ENCODE assay signal across 8 mouse cellular contexts in the genomic region with DNA sequence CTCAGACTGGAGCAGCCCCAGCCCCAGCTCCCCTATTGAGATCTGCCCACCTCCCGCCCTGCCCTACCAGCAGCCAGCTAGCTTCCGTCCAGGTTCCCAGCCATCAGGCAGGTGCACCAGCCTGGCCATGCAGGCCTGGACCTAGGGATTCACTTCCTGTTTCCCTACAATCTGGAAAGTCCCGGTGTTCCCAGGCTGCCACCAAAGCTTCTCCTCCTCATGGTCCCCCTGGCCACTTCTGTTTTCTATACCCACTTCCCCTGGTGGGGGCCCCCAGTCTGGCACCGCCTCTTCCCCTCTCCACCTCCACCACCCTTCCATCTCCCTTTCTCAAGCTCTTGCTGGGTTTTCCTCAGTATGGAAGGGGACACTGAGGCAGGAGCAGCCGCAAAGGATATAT. TPM values are rescaled to one million over a fixed set of nuclear protein-coding genes. Genes with fewer than 3 reads are reported as not detected.
A peak's percentile ranks its signal among the peaks of the same experiment; 100 is the strongest.
DNase-seq lines count a peak whose midpoint lies in the region; ATAC-seq and TF ChIP-seq lines count a peak whose summit lies in the region.

Gene Sbno2, minus strand, starts transcription at position 112 of the 400 bp plus-strand sequence.

- no peaks in the 10 kb centered on the region for H3K36me3 ChIP-seq in limb, embryonic 13.5 days

- peak within 1 kb of the TSS; percentile 23 for H3K4me2 ChIP-seq in limb, embryonic 13.5 days (replicated peaks)

- DNase-seq in layer of hippocampus, adult 2 months (ENCODE audit: low spot score in 2 of 2), result no peak
- DNase-seq in layer of hippocampus, adult 11-12 months (ENCODE audit: low spot score), result no peak
- no peak for DNase-seq in adrenal gland, postnatal 14 days
- DNase-seq in heart, postnatal 10 days, result no peak
- DNase-seq in embryo, embryonic 10.5 days (ENCODE audit: low spot score), result no peak
- DNase-seq in right cerebral cortex, postnatal 14 days, result no peak

- peak within 1 kb of the TSS; percentile 25; the same call in 1 of the 2 replicates for H3K9ac ChIP-seq in limb, embryonic 13.5 days

- no peak for ATAC-seq in limb, embryonic 13.5 days (ENCODE audit: low FRiP score, low read depth)
- peak; percentile 41 for ATAC-seq in neutrophil, adult 5-6 weeks (ENCODE audit: extremely low read depth, insufficient number of reproducible peaks, low FRiP score, poor library complexity, severe bottlenecking)

- H3K9me3 ChIP-seq in limb, embryonic 13.5 days, result no peaks in the 10 kb centered on the region

- H3K4me1 ChIP-seq in limb, embryonic 13.5 days, result peaks cover 21% of the 10 kb centered on the region

- 68% methylated on average over 5 of the region's 5 CpGs for WGBS in limb, embryonic 13.5 days

- no peak for TF ChIP-seq CTCF in layer of hippocampus, adult 2 months (conservative IDR thresholded peaks at IDR 0.05)

- intact Hi-C loops in heart, postnatal 10 days (cut with DNase I), result no loop called here

- H3K27ac ChIP-seq in layer of hippocampus, adult 2 months, result no peak within 1 kb of the TSS
- H3K27ac ChIP-seq in limb, embryonic 13.5 days, result no peak within 1 kb of the TSS

- H3K27me3 ChIP-seq in limb, embryonic 13.5 days, result no peaks in the 10 kb centered on the region

- H3K4me3 ChIP-seq in layer of hippocampus, adult 2 months, result no peak within 1 kb of the TSS
- H3K4me3 ChIP-seq in limb, embryonic 13.5 days, result no peak within 1 kb of the TSS

RNA-seq across cellular contexts. Expression of gene Sbno2, which starts in this region (rescaled TPM):
- total RNA-seq in layer of hippocampus, adult 2 months (2021), result 10 to 100 TPM; 22.4 to 23.4 TPM
- 52.8 and 52.9 TPM in 2 replicates for total RNA-seq in adrenal gland, postnatal 14 days (2021)
- total RNA-seq in heart, postnatal 10 days (2021), result 10 to 100 TPM; 15.1 to 17.6 TPM
- 13.5 and 15.2 TPM in 2 replicates for polyA plus RNA-seq in limb, embryonic 13.5 days (2015; fragmentation: Nextera tagmentation; extraction: Ambion mirVana)
- total RNA-seq in neutrophil, adult 5-6 weeks (2017), result 232 and 238 TPM in 2 replicates
